Mouse (Mus musculus): ENCODE data around the gene Nufip2.

The Nufip2 gene

DNA sequence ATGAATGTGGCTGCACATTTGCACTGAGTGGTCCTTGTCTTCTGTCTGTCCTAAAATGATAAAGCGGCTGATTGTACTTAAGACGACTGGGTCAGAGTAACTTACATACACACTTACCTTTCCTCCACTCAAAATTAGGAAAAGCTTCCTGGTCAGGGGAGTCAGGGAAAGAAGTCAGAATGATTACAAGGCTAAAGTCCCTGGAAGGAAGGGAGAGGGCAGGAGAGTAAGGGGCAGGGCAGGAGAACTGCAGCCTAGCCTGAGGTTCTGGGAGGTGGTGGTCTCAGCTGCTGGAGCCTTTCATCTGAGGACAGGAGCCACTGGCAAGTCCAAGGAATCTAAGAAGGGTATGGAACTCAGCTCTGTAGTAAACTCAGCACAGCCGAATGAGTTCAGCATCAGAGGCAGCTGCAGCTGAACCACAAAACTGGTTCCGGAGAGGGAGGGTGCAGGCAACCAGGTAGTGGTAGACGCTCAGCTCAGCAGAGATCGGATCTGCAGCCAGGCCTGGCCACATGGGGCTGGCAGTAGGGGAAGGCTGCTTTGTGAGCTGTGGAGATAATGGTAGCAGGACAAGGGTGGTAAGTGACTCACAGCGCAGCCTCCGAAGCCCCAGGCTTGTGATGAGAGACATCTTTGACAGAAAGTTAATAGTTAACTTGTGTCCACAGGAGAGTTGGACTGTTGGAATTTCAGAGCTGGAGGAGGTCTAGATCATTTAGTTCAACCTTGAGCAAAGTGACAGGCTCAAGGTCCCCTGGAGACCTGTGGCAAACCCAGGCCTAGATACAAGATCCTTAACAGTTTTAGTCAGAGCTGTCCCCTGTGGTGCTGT, 86.1 kb downstream of the Nufip2 start:
- no peak for DNase-seq (ENCODE audit: low spot score)

DNA sequence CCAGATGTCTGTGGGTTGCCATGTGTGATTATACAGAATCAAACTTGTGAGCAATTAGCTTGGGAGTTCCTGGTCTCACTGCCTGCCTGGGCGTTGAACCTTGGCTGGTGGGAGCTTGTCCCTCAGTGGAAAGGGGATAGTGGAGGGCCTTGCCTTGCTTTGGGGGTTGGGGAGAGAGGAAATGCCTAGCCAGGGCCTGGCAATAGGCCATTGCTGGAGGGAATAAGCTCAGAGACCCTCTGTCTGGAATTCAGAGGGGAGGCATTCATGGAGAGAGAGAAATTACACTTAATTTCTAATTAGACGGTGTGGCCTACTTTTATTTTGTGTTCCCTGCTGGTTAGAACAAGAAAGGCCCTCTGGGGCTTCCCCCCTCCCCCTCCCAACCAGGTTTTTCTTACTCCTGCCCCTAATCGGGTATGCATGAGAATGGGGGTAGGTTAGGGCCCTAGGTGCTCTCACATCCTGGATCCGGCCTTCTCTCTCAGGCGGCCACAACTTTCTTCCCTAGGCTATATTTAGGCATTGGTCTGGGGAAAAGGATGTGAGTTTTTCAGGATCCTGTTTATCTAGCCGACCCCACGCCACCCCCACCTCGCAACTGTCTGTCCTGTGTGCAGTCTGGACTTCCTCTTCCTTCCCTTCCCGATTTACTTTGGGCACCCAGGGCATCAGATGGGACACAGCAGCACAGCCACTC, 89.9 kb downstream of the Nufip2 start:
- DNase-seq (ENCODE audit: low spot score): no peak

DNA sequence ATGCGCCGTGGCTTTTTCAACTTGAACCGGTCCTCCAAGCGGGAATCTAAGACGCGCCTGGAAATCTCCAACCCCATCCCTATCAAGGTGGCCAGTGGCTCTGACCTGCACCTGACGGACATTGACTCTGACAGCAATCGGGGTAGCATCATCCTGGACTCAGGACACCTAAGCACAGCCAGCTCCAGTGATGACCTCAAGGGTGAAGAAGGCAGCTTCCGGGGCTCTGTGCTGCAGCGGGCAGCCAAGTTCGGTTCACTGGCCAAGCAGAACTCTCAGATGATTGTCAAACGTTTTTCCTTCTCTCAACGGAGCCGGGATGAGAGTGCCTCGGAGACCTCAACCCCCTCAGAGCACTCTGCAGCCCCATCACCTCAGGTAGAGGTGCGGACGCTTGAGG, 91.5 kb downstream of the Nufip2 start:
- no peak for DNase-seq (ENCODE audit: low spot score)

DNA sequence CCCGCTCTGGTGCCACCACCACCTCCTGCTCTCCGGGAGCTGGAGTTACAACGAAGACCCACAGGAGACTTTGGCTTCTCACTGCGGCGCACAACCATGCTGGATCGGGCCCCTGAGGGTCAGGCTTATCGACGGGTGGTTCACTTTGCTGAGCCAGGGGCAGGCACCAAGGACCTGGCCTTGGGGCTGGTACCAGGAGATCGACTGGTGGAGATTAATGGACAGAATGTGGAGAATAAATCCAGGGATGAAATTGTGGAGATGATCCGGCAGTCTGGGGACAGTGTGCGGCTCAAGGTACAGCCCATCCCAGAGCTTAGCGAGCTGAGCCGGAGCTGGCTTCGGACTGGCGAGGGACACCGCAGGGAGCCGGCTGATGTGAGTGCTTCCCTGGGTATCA, 92.0 kb downstream of the Nufip2 start:
- DNase-seq (ENCODE audit: low spot score): no peak

DNA sequence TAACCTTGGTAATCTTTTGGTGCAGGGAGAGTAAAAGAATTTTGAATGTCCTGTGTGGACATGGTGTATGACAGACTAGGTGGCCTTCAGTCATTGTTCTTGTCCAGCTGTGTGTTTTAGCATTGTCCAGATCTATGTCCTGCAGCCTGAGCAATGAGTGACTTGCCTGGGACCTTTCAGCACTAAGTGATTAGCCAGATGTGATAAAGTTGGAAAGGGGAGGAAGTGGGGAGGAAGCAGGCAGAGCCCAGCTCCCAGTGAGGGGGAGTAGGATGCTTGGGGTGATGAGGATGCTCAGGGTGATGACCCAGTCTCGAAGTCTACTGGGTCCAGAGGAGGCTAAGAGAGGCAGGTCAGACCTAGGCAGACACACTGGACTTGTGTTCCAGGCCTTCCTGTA, 93.3 kb downstream of the Nufip2 start:
- no peak for DNase-seq (ENCODE audit: low spot score)

DNA sequence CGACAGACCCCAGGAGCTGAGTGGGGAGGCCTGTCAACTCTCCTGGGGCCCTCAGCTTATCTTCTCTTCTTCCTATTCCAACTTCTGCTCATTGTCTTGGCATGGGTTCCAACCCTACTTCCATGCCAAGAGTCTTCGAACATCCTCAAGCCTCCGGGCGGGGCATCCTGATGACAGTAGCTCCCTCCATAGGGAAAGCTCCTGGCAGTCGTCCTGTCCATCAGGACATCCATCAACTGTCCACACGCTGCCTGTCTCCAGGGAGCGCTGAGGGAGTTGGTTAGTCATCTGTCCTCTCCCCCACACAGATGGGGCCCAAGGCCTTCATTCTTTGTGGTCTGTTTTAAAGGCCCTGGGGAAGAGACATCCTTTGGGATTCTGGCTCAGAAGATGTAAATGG, 95.1 kb downstream of the Nufip2 start:
- no peak for DNase-seq (ENCODE audit: low spot score)

DNA sequence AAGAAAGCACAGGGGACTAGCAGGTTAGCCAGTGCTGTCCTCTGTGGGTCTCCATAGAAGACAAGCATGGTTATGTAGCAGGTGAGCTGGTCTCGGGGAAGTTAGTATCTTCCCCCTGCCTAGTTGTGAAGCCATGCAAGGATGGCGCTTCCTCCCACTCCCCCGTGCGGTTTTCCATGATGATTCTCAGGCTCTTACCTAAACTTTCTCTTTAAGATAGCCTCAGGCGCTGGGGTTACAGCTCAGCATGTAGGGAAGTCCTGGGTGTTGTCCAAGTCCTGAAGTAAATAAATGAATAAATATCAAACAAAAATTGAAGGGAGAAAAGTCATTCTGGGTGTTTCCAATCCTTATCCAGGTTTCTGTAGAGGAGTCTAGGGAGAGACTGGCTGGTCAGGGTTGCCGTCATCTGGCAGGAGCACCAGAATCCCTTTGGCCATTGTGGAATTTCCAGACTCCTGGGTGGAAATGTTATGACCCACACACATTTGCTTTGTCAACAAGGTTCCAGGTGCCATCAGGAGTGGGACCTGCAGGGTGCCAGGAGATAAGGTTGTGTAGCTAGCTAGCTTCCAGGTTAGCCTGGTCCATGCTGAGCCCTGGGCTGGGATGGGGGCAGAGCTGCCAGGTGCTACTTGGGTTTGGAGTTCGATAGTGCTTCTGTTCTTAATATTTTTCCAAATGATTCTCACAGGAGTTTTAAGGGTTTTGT, 96.3 kb downstream of the Nufip2 start:
- no peak for DNase-seq (ENCODE audit: low spot score)

DNA sequence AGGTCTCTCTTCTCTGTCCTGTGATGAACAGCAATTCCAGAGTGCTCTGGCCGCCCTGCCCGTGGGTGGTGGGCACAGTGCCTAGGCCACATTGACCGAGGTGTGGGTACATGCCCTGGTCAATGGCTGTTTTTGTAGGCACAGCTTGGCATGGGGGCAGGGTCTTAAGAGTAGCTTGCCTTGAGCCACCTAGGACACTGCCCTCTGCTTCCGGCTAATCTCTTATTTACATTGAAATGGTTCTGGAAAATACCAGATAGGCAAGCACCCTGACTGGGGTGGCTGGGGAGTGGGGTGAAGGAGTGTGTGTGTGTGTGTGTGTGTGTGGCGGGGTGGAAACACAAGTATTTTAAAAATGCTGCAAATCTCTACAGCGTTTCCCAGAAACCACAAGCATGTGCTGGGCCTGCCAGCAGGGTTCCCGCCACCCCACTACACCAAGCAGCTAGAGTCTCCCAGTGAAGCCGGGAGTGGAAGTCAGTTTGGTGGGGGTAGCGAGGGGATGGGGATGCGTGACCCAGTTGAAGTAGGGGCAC, 97.3 kb downstream of the Nufip2 start:
- no peak for DNase-seq (ENCODE audit: low spot score)

DNA sequence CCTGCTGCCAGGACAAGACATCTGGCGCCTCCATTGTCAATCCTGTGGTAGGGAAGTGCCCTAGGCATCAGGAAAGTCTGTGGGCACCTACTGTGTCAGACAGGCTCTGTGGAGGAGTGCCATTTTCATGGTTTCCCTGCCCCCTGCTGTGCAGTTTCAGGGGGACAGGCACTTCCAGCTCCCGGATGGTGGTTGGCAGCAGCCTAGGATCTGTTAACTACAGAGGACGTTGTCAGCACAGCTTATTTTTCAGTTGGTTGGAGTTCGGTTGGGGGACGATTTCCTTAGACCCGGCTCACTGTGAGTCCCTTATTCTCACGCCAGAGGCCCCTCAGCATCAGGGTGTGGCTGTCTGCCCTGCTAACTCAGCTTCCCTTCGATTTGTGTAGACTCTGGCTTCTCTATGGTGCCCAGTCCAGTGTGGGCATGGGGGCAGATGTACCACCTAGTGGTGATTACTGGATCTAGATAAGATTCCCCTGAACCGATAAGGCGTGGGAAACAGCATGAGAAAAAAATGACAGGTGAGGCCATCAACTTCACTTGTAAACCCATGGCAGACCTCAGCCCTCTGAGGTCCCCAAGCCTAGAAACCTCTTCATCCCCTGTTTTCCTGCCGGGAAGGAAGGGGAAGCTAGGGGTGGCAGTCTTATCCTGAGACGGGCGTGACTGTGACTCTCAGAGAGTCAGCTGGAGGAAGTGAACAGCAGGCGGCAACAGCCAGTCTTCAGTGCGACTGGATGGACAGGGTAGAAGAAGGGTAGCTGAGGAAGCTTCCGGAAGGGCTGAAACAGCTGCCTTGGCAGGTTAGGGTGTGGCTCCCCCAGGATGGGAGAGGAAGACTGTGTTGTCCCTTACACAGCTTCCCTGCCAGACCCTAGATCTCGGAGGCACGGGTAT, 98.0 kb downstream of the Nufip2 start:
- DNase-seq (ENCODE audit: low spot score): no peak

DNA sequence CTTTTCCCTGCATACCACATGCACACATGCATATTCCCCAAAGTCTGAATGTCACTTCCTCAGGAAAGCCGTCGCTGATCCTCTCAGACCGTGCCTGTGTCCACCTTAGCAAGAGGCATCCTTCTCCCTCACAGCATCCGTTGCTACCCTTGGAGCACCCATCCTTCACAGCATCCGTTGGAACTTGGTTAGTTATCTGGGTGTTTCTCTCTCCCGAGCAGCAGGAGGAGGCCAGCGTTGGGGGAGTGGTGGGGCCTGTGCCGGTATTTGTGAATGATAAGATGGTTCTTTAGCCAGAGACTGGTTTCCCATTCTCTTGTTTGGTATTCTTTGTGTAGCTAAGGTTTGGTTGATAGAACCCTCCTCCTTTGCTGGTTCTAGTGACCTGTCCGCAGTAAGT, 98.9 kb downstream of the Nufip2 start:
- DNase-seq (ENCODE audit: low spot score): peak; percentile 72

DNA sequence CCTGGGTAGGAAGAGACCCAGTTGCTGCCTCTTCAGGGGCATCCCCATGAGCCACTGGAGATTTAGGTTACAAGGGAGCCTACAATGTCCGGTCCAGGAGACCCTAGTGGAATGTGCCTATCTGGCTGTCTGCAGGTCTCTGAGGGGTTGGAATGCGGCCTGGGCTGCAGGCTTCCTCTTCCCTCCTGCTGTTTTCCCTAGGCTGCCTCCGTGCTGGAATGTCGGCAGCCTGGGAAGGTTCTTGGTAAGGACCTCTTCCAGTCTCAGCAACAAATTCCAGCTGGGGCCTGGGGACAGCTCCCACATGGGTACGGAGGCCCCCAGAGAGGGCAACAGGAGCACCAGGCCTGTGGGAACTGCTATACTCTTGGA, 99.4 kb downstream of the Nufip2 start:
- no peak for DNase-seq (ENCODE audit: low spot score)

DNA sequence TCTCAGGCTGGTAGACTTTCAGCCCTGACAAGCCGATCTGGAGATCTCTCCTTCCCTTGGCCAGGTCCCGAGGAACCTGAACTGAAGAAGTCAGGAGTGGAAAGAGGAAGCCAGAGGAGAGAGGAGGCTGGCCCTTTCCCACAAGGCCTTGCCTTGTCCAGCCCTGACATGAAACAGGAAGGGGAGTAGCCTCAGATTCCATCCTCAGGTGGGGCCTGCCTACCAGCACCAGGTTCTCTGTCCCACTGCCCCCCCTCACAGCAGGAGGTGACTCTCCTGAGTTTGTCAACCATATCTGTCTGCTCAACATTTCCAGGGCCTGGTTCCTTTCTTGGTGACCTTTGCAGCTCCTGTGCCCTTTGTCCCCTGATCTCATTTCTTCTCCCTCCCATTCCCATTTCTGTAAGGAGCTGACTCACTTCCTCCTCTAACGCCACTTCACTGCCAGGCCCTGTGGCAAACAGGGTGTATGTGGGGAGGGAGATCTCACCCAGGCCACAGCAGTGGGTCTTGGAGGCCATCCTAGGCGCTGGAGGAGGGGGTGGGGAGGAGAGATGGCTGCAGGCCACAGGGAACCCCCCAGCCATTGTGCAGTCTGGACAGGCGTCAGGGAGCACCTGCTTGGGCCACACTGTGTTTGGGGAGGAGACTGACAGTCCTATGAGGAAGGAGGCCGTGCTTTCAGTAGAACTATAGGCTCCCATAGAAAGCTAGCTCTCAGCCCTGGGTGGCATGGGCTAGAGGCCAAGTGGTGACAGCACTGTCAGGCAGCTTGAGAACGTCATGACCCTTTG, 100.0 kb downstream of the Nufip2 start:
- DNase-seq (ENCODE audit: low spot score): no peak

DNA sequence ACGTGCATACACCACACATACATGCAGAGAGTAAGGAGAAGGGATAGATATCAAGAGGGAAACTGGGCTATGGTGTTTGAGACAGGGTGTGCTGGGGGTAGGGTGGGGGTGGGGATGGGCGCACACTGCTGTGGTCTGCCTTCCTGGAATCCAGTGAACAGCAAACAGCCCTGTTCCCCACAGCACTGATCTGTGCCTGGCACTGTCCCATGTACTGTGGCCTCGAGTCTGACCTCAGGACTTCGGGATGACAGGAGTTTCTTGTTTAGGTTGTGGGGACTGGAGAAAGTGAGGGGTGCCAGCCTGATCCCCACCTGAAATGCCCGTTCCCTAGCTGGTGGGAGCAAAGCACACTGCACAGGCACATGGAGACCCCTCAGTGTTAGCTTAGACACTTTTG, 101.8 kb downstream of the Nufip2 start, which contains the start of gene Gm10277:
TSS of gene Gm10277 (minus strand) at position 41 of the 400 bp plus-strand sequence.
- no peak for DNase-seq (ENCODE audit: low spot score)

DNA sequence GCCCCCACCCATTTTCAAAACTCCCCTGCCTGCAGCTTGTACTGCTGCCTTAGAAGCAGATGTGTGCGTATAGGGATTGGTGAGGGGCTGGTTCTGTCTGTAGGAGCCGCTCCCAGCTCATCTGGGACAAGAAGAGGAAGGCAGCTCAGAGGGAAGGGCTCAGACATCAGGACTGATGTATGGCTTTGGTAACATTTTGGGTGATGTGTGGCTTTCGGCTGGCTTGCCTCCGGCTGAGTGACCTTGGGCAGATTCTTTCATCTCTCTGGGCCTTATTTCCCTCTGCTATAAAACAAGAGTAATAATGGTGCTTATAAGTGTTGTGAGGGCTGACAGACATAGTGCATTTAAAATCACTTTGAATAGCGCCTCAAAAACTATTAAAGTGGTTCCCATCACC, 103.6 kb downstream of the Nufip2 start:
- DNase-seq (ENCODE audit: low spot score): no peak

DNA sequence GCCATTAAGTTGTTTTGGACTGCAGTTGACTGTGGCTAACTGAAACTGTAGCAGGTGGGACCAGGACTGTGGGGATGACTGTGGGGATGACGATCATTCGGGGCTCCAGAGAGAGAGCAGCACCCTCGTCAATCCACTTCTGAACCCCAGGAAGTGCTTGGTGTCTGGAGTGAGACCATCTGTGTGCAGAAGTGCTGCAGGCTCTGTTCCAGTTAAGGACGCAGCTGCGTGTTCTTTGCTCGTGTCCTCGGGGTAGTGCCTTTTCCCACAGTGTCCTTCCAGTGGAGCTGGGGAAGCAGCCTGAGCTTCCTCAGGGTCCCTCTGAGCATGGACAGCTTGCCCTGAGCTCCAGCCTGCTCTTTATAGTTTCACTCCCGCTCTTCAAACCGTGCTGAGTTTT, 104.3 kb downstream of the Nufip2 start:
- no peak for DNase-seq (ENCODE audit: low spot score)

DNA sequence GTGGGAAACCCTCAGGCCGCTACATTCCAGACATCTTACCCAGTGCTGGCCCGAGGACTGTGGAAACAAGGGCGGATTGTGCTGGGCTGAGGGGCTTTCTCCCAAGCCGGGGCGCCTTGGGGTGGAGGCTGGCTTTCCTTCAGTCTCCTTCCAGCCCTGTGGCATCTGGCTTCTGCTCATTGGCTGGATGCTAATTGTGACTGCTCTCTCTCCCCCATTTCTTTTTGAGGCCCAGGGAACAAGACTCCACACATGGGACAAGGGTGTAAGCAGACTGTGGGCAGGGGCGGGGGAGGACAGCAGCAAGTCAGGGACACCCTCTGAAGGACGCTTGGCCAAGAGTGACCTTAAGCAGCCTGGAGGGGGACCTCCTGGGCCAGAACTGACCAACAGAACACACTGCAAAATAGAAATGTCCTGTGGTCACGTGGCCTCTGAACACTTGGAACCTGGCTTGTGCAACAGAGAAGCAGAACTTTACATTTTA, 105.3 kb downstream of the Nufip2 start:
- DNase-seq (ENCODE audit: low spot score): no peak
